Mouse (Mus musculus) liver, embryonic 14.5 days (tissue): ENCODE measurements around the gene Tmem270. TPM values are rescaled to one million over a fixed set of nuclear protein-coding genes. Genes with fewer than 3 reads are reported as not detected.

Source experiments
- ATAC-seq: fragments of 200-750 bp; cut with Nextera tagmentation; 2 replicates; pipeline ENCODE4 v1.8.0; 2017; ENCODE audit warnings: moderate number of reproducible peaks, mild to moderate bottlenecking, moderate library complexity; ENCODE audit not compliant: insufficient read depth
- DNase-seq, 3 experiments: peaks; one replicate each; pipeline ENCODE4 v3.0.0-alpha.2; 2012 to 2013; ENCODE audit warnings: low read depth in 3 of 3, low spot score in 3 of 3
- H3K27ac ChIP-seq: fragments of 300-500 bp; sonication (generic); 2 replicates; pipeline ENCODE4 v1.5.1; 2014; ENCODE audit warnings: moderate library complexity, mild to moderate bottlenecking, control low read depth, inconsistent platforms
- H3K27me3 ChIP-seq: fragments of 300-500 bp; sonication (generic); 2 replicates; pipeline ENCODE4 v1.6.1; 2014; ENCODE audit warnings: mild to moderate bottlenecking, low read length, moderate library complexity; ENCODE audit not compliant: control insufficient read depth, insufficient read depth
- H3K36me3 ChIP-seq: fragments of 300-500 bp; sonication (generic); replicated peaks from 2 replicates; pipeline ENCODE4 v1.6.1; 2014; ENCODE audit warnings: low read depth; ENCODE audit not compliant: control insufficient read depth, insufficient read depth
- H3K4me1 ChIP-seq, 2 experiments: fragments of 200-500 bp in 1 of 2; fragments of 300-500 bp in 1 of 2; sonication (generic) in 1 of 2; replicated peaks; 2 replicates each; pipeline ENCODE4 v1.6.1; 2012 to 2014; ENCODE audit warnings: antibody characterized with exemption in 1 of 2, inconsistent platforms in 1 of 2, low read length in 1 of 2; ENCODE audit not compliant: control insufficient read depth in 2 of 2, insufficient read depth in 2 of 2
- H3K4me2 ChIP-seq: fragments of 300-500 bp; sonication (generic); 2 replicates; pipeline ENCODE4 v1.6.1; 2014; ENCODE audit warnings: low read depth, mild to moderate bottlenecking, control low read depth, moderate library complexity
- H3K4me3 ChIP-seq, 2 experiments: fragments of 200-500 bp in 1 of 2; fragments of 300-500 bp in 1 of 2; sonication (generic) in 1 of 2; 2 replicates each; pipeline ENCODE4 v1.5.1; 2012 to 2014; ENCODE audit warnings: low read depth in 2 of 2, low read length in 2 of 2, mild to moderate bottlenecking in 2 of 2, control low read depth in 1 of 2, inconsistent platforms in 1 of 2, moderate library complexity in 1 of 2; ENCODE audit not compliant: insufficient read depth in 1 of 2
- H3K9ac ChIP-seq: fragments of 300-500 bp; sonication (generic); replicated peaks from 2 replicates; pipeline ENCODE4 v1.6.1; 2014; ENCODE audit warnings: mild to moderate bottlenecking, control low read depth, moderate library complexity
- H3K9me3 ChIP-seq: fragments of 300-500 bp; sonication (generic); 2 replicates; pipeline ENCODE4 v1.6.1; 2016; ENCODE audit warnings: low read length, mixed read lengths; ENCODE audit not compliant: control insufficient read depth
- CTCF ChIP-seq: IDR thresholded peaks from 2 replicates; pipeline ENCODE4 v1.5.1; 2016; ENCODE audit warnings: antibody characterized with exemption, low read depth, control low read depth
- EP300 ChIP-seq: IDR thresholded peaks from 2 replicates; pipeline ENCODE4 v1.6.1; 2016; ENCODE audit warnings: antibody characterized with exemption, low read depth
- WGBS: fragments of 180-500 bp; shearing (Covaris S2); extraction: QIAGEN DNeasy Blood & Tissue Kit; methylation state at CpG from one replicate; pipeline ENCODE4 v1.1.7; 2014; ENCODE audit not compliant: insufficient replicate concordance; 5-methylcytosine and 5-hydroxymethylcytosine counted together
- polyA plus RNA-seq, 2 experiments: library from polyadenylated mRNA; depleted of rRNA in 1 of 2; stranded (reverse) in 1 of 2; unstranded in 1 of 2; fragments of >200 nt; fragmentation: Nextera tagmentation in 1 of 2; extraction: Ambion mirVana in 1 of 2; gene quantifications; 2 replicates each; pipeline versions ENCODE4 v1.2.1 to v1.2.3; 2012 to 2014

Tmem270 gene
- 0.04 TPM in 1 of 2 replicates, not detected in the other for polyA plus RNA-seq (2012; rRNA removed)
- polyA plus RNA-seq (2014; fragmentation: Nextera tagmentation; extraction: Ambion mirVana): not detected in 2 replicates

DNA sequence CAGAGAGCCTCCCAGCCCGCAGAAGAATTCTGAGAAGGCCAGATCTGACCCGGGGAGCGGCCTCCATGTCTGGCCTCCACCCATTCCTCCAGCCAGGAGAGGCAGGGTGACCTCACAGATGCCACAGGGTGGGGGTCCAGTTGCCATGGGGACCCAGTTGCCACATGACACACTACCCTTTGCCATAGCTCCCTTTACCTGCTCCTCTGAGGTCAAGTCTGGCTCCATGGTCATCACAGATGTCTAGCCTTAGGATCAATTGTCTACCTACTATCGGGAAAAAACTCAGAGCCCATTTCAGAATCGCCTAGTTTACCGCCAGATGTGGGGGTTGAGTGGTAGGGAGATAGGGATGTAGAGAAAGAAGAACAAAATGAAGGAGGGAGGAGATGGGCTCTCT, at the start of gene Tmem270:
TSS of gene Tmem270 (minus strand) at position 101 of the 400 bp plus-strand sequence.
- WGBS: 79% methylated on average over 6 of the region's 6 CpGs
- Histone ChIP-seq H3K4me2 (no peak within 1 kb of the TSS), H3K9me3 (no peaks in the 10 kb centered on the region), H3K27me3 (no peaks in the 10 kb centered on the region), H3K4me3 (no peak within 1 kb of the TSS), H3K36me3 (no peaks in the 10 kb centered on the region), H3K4me1 (no peaks in the 10 kb centered on the region; a peak in 2 of 4 replicates), H3K27ac (no peak within 1 kb of the TSS), H3K9ac (no peak within 1 kb of the TSS)
- DNase-seq (no peak), ATAC-seq (no peak)
- no peak for TF ChIP-seq CTCF
- no peak for TF ChIP-seq EP300

DNA sequence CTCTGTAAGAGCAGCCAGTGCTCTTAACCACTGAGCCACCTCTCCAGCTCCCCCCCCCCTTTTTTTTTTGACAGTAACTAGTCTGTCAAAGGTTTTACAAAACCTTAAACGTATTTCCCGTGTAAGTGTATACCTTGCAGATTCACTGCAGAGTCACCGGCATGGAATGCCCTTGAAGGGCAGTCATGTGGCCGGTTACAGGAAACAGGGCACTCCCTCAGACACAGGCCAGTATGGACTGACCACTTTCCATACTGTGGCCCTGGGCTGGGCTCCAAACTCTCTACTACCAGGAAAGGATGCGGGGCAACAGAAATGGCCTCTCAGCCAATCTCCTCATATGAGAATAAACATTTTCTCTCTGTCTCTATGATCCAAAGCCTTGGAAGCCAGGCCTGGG, 49.0 kb upstream of the Tmem270 start:
- 56% methylated on average over 5 of the region's 5 CpGs for WGBS
- H3K9me3 ChIP-seq: no peaks in the 10 kb centered on the region
- H3K36me3 ChIP-seq: no peaks in the 10 kb centered on the region
- ATAC-seq (no peak), DNase-seq (no peak)
- no peaks in the 10 kb centered on the region for H3K27me3 ChIP-seq
- no peak overlapping the region for H3K27ac ChIP-seq
- H3K4me1 ChIP-seq: peaks cover 0 to 8% of the 10 kb centered on the region in 2 experiments; a peak in 2 of 4 replicates
- no peak overlapping the region for H3K4me2 ChIP-seq
- TF ChIP-seq CTCF (no peak), EP300 (no peak)
- H3K9ac ChIP-seq: no peak overlapping the region
- no peak overlapping the region for H3K4me3 ChIP-seq

DNA sequence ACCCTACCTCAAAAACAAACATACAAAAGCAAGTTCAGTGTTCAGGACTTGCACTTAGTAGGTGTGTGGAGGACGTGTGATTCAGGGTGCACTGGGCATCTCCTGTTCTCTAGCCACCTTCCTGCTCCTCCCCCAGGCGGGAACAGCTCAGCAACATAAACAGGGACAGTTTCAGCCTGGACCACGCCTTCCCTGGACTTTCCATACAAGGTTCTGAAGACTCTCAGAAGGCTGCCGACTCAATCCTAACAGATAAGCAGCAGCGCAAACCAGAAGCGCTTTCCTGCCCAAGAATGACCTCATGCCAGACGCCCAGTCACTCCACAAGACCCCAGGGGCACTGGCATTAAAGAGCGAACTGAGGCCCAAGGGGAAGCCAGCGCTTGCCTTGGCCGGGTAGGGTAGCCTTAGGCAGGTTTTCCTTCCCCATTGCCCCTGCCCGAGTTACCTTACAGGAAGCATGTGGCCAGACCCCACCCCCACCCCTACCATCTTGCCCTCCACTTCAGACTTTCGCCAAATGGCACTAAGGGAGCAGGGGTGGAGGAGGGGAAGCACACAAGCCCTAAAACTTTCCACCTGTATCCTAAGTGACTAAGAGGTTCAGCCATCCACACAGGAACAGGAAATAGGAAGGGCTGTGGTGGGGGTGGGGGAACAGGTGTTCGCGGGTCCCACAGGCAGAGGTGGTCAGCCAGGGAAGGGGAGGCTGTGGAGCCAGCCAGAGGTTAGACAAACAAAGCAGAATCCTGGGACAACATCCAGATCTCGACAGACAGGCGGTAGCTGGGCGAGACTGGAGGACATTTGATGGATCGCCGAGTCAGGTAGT, 44.7 kb upstream of the Tmem270 start:
- Histone ChIP-seq H3K27me3 (no peaks in the 10 kb centered on the region), H3K4me2 (peak overlapping the region; percentile 28), H3K9ac (no peak overlapping the region), H3K9me3 (no peaks in the 10 kb centered on the region), H3K4me1 (peaks cover 0 to 8% of the 10 kb centered on the region in 2 experiments; a peak in 2 of 4 replicates), H3K27ac (no peak overlapping the region), H3K36me3 (no peaks in the 10 kb centered on the region), H3K4me3 (no peak overlapping the region)
- WGBS: 12% methylated on average over 19 of the region's 19 CpGs
- TF ChIP-seq CTCF: no peak
- no peak for TF ChIP-seq EP300
- DNase-seq: peak in 1 of 3 experiments; percentile 50
- peak; percentile 38; the same call in 1 of the 2 replicates for ATAC-seq

DNA sequence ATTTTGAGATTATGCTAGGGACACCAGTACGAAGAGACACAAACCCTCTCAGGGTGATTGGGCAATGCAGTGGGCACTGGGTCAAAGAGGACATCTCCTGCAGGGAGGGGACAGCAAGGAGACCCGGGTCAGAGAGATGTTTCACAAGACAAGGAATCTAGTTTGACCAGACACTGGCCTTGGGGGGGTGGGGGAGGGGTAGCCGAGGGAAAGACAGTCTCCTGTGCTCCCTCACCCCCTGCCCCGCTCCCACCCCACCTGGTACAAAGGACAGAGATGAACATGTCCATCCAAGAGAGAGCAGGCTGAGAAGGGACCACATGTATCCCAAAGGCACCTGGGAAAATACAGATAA, 41.5 kb upstream of the Tmem270 start:
- TF ChIP-seq EP300: no peak
- H3K27ac ChIP-seq: no peak overlapping the region
- H3K36me3 ChIP-seq: no peaks in the 10 kb centered on the region
- no peak overlapping the region for H3K4me3 ChIP-seq
- ATAC-seq (no peak), DNase-seq (no peak)
- H3K27me3 ChIP-seq: no peaks in the 10 kb centered on the region
- no peak overlapping the region for H3K9ac ChIP-seq
- H3K4me2 ChIP-seq: no peak overlapping the region
- 37% methylated on average over 4 of the region's 4 CpGs for WGBS
- H3K9me3 ChIP-seq: no peaks in the 10 kb centered on the region
- peaks cover 0 to 8% of the 10 kb centered on the region in 2 experiments; a peak in 2 of 4 replicates for H3K4me1 ChIP-seq

DNA sequence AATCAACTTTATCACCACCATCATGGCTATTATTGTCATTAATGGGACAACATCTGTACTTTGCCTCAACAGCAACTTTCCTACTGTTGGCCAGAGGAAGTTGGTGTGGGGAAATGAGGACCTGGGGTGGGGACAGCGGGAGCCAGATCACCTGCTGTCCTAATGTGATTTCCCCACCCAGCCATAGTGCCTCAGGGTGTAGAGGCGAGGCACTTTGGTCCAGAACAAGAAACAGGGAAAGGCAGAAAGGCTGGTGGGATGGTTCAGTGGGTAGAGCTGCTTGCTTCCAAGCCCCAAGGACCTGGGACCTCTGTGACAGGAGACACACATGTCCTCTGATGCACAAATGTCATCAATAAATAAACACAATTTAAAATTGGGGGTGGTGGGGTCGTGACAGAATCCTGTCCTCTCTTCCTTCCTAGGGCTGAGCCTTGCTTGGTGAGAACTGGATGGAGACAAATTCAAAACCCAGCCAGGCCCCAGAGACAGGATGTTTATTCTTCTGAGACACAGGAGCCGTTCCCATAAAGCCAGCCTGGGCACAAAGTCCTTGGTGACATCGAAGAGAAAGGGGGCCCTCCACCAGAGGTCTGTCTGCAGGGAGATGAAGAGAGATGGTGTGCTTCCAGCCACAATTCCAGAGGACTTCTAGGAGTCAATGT, 41.0 kb upstream of the Tmem270 start:
- H3K36me3 ChIP-seq: no peaks in the 10 kb centered on the region
- no peak overlapping the region for H3K4me3 ChIP-seq
- H3K4me1 ChIP-seq: peaks cover 0 to 8% of the 10 kb centered on the region in 2 experiments; a peak in 2 of 4 replicates
- H3K9me3 ChIP-seq: no peaks in the 10 kb centered on the region
- DNase-seq (no peak), ATAC-seq (no peak)
- no peak overlapping the region for H3K4me2 ChIP-seq
- H3K27ac ChIP-seq: no peak overlapping the region
- no peaks in the 10 kb centered on the region for H3K27me3 ChIP-seq
- TF ChIP-seq CTCF: no peak
- no peak for TF ChIP-seq EP300
- H3K9ac ChIP-seq: no peak overlapping the region
- WGBS: 38% methylated on average over 5 of the region's 5 CpGs
